Mouse (Mus musculus) stomach, postnatal 0 days (tissue): ENCODE data around the gene Des. TPM values are rescaled to one million over a fixed set of nuclear protein-coding genes. Genes with fewer than 3 reads are reported as not detected.

Source experiments
- ATAC-seq: fragments of 200-750 bp; cut with Nextera tagmentation; 2 replicates; pipeline ENCODE4 v1.8.0; 2017; ENCODE audit not compliant: low FRiP score, low TSS enrichment
- DNase-seq: peaks from one replicate; pipeline ENCODE4 v3.0.0-alpha.2; 2016; ENCODE audit warnings: low spot score
- H3K27ac ChIP-seq: fragments of 300-500 bp; sonication (generic); replicated peaks from 2 replicates; pipeline ENCODE4 v1.5.1; 2014; ENCODE audit warnings: mild to moderate bottlenecking, control low read depth
- H3K27me3 ChIP-seq: fragments of 300-500 bp; sonication (generic); 2 replicates; pipeline ENCODE4 v1.6.1; 2014; ENCODE audit warnings: low read length; ENCODE audit not compliant: control insufficient read depth, insufficient read depth
- H3K36me3 ChIP-seq: fragments of 300-500 bp; sonication (generic); 2 replicates; pipeline ENCODE4 v1.6.1; 2014; ENCODE audit warnings: low read length, mixed read lengths; ENCODE audit not compliant: control insufficient read depth, insufficient read depth
- H3K4me1 ChIP-seq: fragments of 300-500 bp; sonication (generic); replicated peaks from 2 replicates; pipeline ENCODE4 v1.6.1; 2014; ENCODE audit warnings: antibody characterized with exemption; ENCODE audit not compliant: control insufficient read depth, insufficient read depth
- H3K4me2 ChIP-seq: fragments of 300-500 bp; sonication (generic); replicated peaks from 2 replicates; pipeline ENCODE4 v1.6.1; 2014; ENCODE audit warnings: low read depth, mild to moderate bottlenecking, control low read depth, moderate library complexity
- H3K4me3 ChIP-seq: fragments of 300-500 bp; sonication (generic); 2 replicates; pipeline ENCODE4 v1.5.1; 2014; ENCODE audit warnings: low read depth, low read length, control low read depth
- H3K9ac ChIP-seq: fragments of 300-500 bp; sonication (generic); 2 replicates; pipeline ENCODE4 v1.6.1; 2014; ENCODE audit warnings: mild to moderate bottlenecking, low read length, control low read depth, mixed read lengths
- H3K9me3 ChIP-seq: fragments of 300-500 bp; sonication (generic); 2 replicates; pipeline ENCODE4 v1.6.1; 2016; ENCODE audit warnings: low read length; ENCODE audit not compliant: control insufficient read depth
- CTCF ChIP-seq: IDR thresholded peaks from 2 replicates; pipeline ENCODE4 v1.5.1; 2016; ENCODE audit warnings: antibody characterized with exemption, low read depth, mild to moderate bottlenecking, moderate library complexity
- EP300 ChIP-seq: optimal IDR thresholded peaks from 2 replicates; pipeline ENCODE3; 2016; ENCODE audit warnings: antibody characterized with exemption
- WGBS: fragments of 180-500 bp; shearing (Covaris S2); extraction: QIAGEN DNeasy Blood & Tissue Kit; methylation state at CpG from one replicate; pipeline ENCODE4 v1.1.7; 2014; 5-methylcytosine and 5-hydroxymethylcytosine counted together
- polyA plus RNA-seq: library from polyadenylated mRNA; unstranded; fragments of >200 nt; fragmentation: Nextera tagmentation; extraction: Ambion mirVana; gene quantifications from 2 replicates; pipeline ENCODE4 v1.2.1, GENCODE M21; 2015

Des gene
- 223 and 291 TPM in 2 replicates for polyA plus RNA-seq

- Histone ChIP-seq H3K27ac (peak within 1 kb of the TSS; percentile 88), H3K36me3 (no peaks in the 10 kb centered on the region), H3K4me3 (peak within 1 kb of the TSS; percentile 53), H3K9me3 (no peaks in the 10 kb centered on the region), H3K4me1 (no peaks in the 10 kb centered on the region), H3K27me3 (no peaks in the 10 kb centered on the region), H3K9ac (peak within 1 kb of the TSS; percentile 77), H3K4me2 (peak within 1 kb of the TSS; percentile 68)
- peak; percentile 75; the same call in 1 of the 2 replicates for ATAC-seq
- TF ChIP-seq CTCF (no peak), EP300 (no peak)
- WGBS, result 3% methylated on average over 77 of the region's 80 CpGs
- peak; percentile 63 for DNase-seq
Observed at GRCm38 (mm10) chr1:75360112-75361031, at the start of gene Des. Gene Des, plus strand, starts transcription at chr1:75360329.

DNA sequence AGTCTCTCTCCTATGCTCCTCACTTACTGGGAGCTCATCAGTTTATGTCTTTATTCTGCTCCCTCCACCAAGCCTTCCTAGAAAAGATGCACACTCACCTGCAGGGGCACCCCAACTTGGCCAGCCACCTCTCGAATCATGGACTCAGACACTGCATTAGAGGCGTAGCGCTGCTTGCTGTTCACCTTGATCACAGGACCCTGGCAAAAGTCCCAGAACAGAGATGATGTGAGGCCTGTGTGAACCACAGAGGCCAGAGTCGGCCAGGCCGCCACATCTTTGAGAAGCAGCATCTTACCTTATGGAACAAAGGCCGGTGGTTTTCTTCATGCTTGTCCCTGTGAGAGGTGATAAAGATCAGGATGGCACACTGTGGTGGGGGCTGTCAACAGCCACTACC lies 48.4 kb upstream of the Des start:
- peaks cover 32% of the 10 kb centered on the region for H3K36me3 ChIP-seq
- no peak overlapping the region for H3K4me3 ChIP-seq
- WGBS, result 92% methylated on average over 6 of the region's 6 CpGs
- ATAC-seq, result no peak
- H3K4me1 ChIP-seq, result no peaks in the 10 kb centered on the region
- no peak for TF ChIP-seq EP300
- no peak for TF ChIP-seq CTCF
- H3K9me3 ChIP-seq, result no peaks in the 10 kb centered on the region
- no peak for DNase-seq
- no peak overlapping the region for H3K4me2 ChIP-seq
- H3K9ac ChIP-seq, result no peak overlapping the region
- H3K27me3 ChIP-seq, result no peaks in the 10 kb centered on the region
- H3K27ac ChIP-seq, result no peak overlapping the region

- no peaks in the 10 kb centered on the region for H3K4me1 ChIP-seq
- no peaks in the 10 kb centered on the region for H3K27me3 ChIP-seq
- DNase-seq (no peak), ATAC-seq (no peak)
- H3K9me3 ChIP-seq, result no peaks in the 10 kb centered on the region
- H3K27ac ChIP-seq, result no peak overlapping the region
- no peak overlapping the region for H3K9ac ChIP-seq
- H3K36me3 ChIP-seq, result peaks cover 20% of the 10 kb centered on the region
- WGBS, result 93% methylated on average over 6 of the region's 6 CpGs
- H3K4me3 ChIP-seq, result no peak overlapping the region
- H3K4me2 ChIP-seq, result no peak overlapping the region
- no peak for TF ChIP-seq EP300
- no peak for TF ChIP-seq CTCF
Observed at GRCm38 (mm10) chr1:75315011-75315410, 45.1 kb upstream of the Des start.

DNA sequence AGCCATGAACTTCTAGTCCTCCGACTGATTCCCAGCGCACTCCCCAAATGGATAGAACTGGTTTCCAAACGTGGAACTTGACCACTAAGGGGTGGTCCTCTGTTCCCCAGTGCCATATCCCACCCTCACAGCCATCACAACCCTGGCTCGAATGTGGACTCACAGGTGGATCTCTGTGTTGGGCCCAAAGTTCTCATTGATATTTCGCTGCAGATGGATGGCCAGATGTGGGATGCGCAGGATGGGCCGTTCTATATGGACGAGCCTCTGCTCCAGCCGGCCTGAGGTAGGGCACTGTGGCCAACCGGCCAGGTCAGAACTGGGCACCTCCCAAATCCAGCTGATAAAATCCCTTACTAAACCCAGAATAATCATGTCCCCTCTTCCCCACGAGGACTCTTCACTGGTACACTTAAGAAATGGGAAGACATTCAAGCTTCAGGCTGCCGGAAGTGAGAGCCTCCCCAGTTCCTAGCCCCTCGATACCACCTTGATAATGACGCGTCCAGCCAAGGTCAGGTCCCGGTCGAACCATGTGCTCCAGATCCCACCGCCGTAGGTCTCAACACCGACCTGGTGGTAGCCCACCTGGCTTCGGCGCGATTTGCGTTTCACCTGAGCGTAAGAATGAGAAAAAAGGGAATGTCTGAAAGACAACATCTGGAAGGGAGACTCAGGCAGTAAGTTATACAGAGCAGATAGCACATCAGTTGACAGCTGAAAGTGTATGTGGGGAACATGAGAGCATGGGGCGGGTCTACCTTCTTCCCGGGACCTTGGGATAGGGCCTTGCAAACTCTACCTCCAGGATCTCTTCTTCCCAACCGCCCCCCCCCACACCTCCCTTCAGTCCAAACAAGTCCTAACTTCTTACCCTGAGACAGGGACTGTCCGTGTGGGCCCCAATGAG lies 44.4 kb upstream of the Des start:
- no peak for TF ChIP-seq CTCF
- no peak for TF ChIP-seq EP300
- Histone ChIP-seq H3K9me3 (no peaks in the 10 kb centered on the region), H3K27ac (0 out of 2 replicates have a peak overlapping the region, but pooled peaks have one; percentile 95), H3K27me3 (no peaks in the 10 kb centered on the region), H3K4me1 (no peaks in the 10 kb centered on the region), H3K4me2 (peak overlapping the region; percentile 60), H3K36me3 (peaks cover 17% of the 10 kb centered on the region), H3K4me3 (peak overlapping the region; percentile 73), H3K9ac (peak overlapping the region; percentile 77)
- WGBS, result 81% methylated on average over 29 of the region's 29 CpGs
- no peak for ATAC-seq
- DNase-seq, result no peak

DNA sequence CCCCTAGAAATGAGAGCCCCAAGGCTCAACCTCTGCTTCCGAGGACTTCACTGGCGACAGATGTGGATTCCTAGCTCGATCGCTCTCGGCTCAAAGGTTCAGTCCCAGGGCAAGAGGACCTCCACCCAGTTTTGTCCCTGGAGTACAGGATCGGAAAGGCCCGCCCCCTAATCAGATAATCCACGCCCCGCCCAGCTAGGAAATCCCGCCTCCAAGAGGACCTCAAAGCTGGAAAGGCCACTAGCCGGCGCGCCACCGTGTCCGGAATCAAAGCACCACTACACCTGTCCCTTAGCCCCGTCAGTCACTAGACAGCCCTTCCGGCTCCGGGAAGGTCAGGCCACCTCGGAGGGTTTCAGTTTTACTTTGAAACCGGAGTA lies 43.3 kb upstream of the Des start:
- no peaks in the 10 kb centered on the region for H3K4me1 ChIP-seq
- peak overlapping the region; percentile 73 for H3K4me3 ChIP-seq
- ATAC-seq (peak; percentile 53), DNase-seq (peak; percentile 94)
- TF ChIP-seq CTCF (peak; percentile 52), EP300 (no peak)
- H3K36me3 ChIP-seq, result peaks cover 10% of the 10 kb centered on the region
- peak overlapping the region; percentile 60 for H3K4me2 ChIP-seq
- H3K9me3 ChIP-seq, result no peaks in the 10 kb centered on the region
- H3K27ac ChIP-seq, result peak overlapping the region; percentile 95
- no peaks in the 10 kb centered on the region for H3K27me3 ChIP-seq
- WGBS, result under 1% methylated on average over 20 of the region's 20 CpGs
- peak overlapping the region; percentile 77 for H3K9ac ChIP-seq
